Mouse (Mus musculus): ENCODE results near the gene Capn8. TPM values are rescaled to one million over a fixed set of nuclear protein-coding genes. Genes with fewer than 3 reads are reported as not detected.

The Capn8 gene
- polyA plus RNA-seq, 1 experiment from 2014 or later = 0.05 TPM

- H3K4me1 ChIP-seq (ENCODE audit: control insufficient read depth, low read depth, low read length) = no peaks in the 10 kb centered on the region; the same call in 1 of the 2 replicates
- WGBS (ENCODE audit: insufficient replicate concordance) = 52% methylated on average over 5 of the region's 5 CpGs
Measured at GRCm38 (mm10) chr1:182522961-182523360, 41.8 kb upstream of the Capn8 start.

DNA sequence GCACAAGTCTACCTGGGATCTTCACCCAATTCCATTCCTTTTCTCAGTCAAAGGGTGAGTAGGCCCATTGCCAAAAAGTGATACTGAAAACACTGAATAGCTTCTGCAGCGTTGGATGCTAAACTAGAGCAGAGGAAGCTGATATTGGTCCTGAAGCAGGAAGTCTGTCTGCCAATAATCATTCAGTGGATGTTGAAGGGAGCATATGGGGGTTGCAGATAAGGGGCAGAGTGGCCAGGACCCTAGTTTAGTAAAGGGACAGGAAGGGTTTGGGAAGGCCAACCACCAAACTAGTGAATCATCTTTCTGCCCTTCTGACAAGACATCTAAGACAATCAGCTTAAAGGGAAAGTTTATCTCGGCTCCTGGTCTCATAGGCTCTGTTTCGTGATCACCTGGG lies 41.1 kb upstream of the Capn8 start:
- WGBS (ENCODE audit: insufficient replicate concordance) = 34% methylated on average over 3 of the region's 3 CpGs
- no peak overlapping the region for H3K4me3 ChIP-seq (ENCODE audit: low read depth, low read length)
- H3K9ac ChIP-seq (ENCODE audit: low read depth, low read length) = no peak overlapping the region
- H3K27ac ChIP-seq (ENCODE audit: low read length) = no peak overlapping the region
- no peaks in the 10 kb centered on the region for H3K36me3 ChIP-seq (ENCODE audit: control insufficient read depth, insufficient read depth)
- ATAC-seq (ENCODE audit: low read depth) = no peak
- H3K9me3 ChIP-seq (replicated peaks; ENCODE audit: control insufficient read depth, low read length) = no peaks in the 10 kb centered on the region
- no peaks in the 10 kb centered on the region; the same call in 1 of the 2 replicates for H3K4me1 ChIP-seq (ENCODE audit: control insufficient read depth, low read depth, low read length)
- H3K27me3 ChIP-seq (ENCODE audit: control insufficient read depth, insufficient read depth, low read depth, low read length) = no peaks in the 10 kb centered on the region; the same call in 1 of the 2 replicates
- no peak overlapping the region for H3K4me2 ChIP-seq (ENCODE audit: low read depth, low read length)

More at GRCm38 (mm10) chr1:182522961-182523360, 41.8 kb upstream of the Capn8 start:
- ATAC-seq (ENCODE audit: low read depth) = no peak
- Histone ChIP-seq H3K27me3 (ENCODE audit: control insufficient read depth, insufficient read depth, low read depth, low read length) (peaks cover 5% of the 10 kb centered on the region), H3K4me2 (ENCODE audit: low read depth, low read length) (no peak overlapping the region), H3K9me3 (replicated peaks; ENCODE audit: control insufficient read depth, low read length) (no peaks in the 10 kb centered on the region), H3K36me3 (ENCODE audit: control insufficient read depth, insufficient read depth) (no peaks in the 10 kb centered on the region), H3K27ac (ENCODE audit: low read length) (no peak overlapping the region), H3K4me3 (ENCODE audit: low read depth, low read length) (no peak overlapping the region), H3K9ac (ENCODE audit: low read depth, low read length) (no peak overlapping the region)

DNA sequence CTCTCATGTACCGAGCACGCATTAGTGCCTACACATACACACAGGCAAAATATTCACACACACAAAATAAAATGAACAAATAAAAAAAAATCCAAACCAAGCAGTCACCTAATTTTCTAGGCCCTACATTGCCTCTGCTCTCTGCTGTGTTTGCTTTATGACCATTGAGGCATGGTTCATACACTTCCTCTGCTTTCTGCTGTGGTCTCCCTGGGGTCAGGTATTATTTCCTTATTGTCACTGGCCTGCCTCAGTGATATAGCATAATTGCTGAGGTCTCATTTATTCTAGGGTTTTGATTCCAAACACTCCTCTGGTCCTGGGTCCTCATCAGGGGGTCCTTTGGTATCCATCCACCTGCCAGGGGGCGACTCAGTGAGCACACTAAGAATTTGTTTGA lies 39.2 kb upstream of the Capn8 start:
- ATAC-seq (ENCODE audit: low read depth) = no peak

DNA sequence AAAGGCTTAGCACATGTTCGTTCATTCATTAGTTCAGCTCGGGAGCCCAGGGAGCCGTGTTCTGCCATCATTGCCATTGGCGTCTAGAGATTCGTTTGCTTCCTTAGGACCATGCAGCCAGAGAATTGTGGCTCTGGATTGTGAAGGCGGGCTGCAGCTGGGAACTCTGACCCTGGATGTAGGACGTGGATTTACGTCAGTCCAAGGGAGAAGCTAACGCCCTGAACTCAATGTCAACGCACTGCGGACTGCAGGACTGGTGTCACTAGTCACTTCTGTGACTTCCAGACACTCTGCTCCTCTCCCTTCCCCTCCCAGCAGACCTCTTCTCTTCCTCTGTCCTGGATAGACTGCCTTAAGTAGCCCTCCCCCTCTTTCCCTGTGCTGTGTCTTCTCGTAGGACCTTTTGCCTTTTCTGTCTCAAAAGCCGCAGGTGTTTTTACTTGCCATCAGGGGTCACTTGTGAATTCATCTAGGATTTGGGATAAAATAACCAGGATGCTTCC lies 37.5 kb upstream of the Capn8 start:
- Histone ChIP-seq H3K27me3 (ENCODE audit: control insufficient read depth, insufficient read depth, low read depth, low read length) (no peaks in the 10 kb centered on the region), H3K36me3 (ENCODE audit: control insufficient read depth, insufficient read depth) (no peaks in the 10 kb centered on the region), H3K9me3 (replicated peaks; ENCODE audit: control insufficient read depth, low read length) (no peaks in the 10 kb centered on the region), H3K27ac (ENCODE audit: low read length) (no peak overlapping the region), H3K4me2 (ENCODE audit: low read depth, low read length) (no peak overlapping the region), H3K9ac (ENCODE audit: low read depth, low read length) (no peak overlapping the region), H3K4me1 (ENCODE audit: control insufficient read depth, low read depth, low read length) (no peaks in the 10 kb centered on the region; the same call in 1 of the 2 replicates), H3K4me3 (ENCODE audit: low read depth, low read length) (no peak overlapping the region)
- ATAC-seq (ENCODE audit: low read depth) = no peak; the same call in 1 of the 2 replicates
- WGBS (ENCODE audit: insufficient replicate concordance) = 51% methylated on average over 13 of the region's 13 CpGs

More for the DNA sequence above, 39.2 kb upstream of the Capn8 start:
- Histone ChIP-seq H3K4me2 (ENCODE audit: low read depth, low read length) (no peak overlapping the region), H3K36me3 (ENCODE audit: control insufficient read depth, insufficient read depth) (no peaks in the 10 kb centered on the region), H3K4me1 (ENCODE audit: control insufficient read depth, low read depth, low read length) (no peaks in the 10 kb centered on the region; the same call in 1 of the 2 replicates), H3K9me3 (replicated peaks; ENCODE audit: control insufficient read depth, low read length) (no peaks in the 10 kb centered on the region), H3K9ac (ENCODE audit: low read depth, low read length) (no peak overlapping the region), H3K27ac (ENCODE audit: low read length) (no peak overlapping the region), H3K27me3 (ENCODE audit: control insufficient read depth, insufficient read depth, low read depth, low read length) (no peaks in the 10 kb centered on the region), H3K4me3 (ENCODE audit: low read depth, low read length) (no peak overlapping the region)
- WGBS (ENCODE audit: insufficient replicate concordance) = 65% methylated on average over 3 of the region's 3 CpGs

GRCm38 (mm10) chr1:182527921-182528858 lies 36.6 kb upstream of the Capn8 start:
- Histone ChIP-seq H3K4me3 (ENCODE audit: low read depth, low read length) (no peak overlapping the region), H3K27ac (ENCODE audit: low read length) (0 out of 2 replicates have a peak overlapping the region, but pooled peaks have one; percentile 14)
- WGBS (ENCODE audit: insufficient replicate concordance) = 7% methylated on average over 19 of the region's 19 CpGs

GRCm38 (mm10) chr1:182533583-182533982 lies 31.2 kb upstream of the Capn8 start:
- no peaks in the 10 kb centered on the region for H3K4me1 ChIP-seq (ENCODE audit: control insufficient read depth, low read depth, low read length)
- no peak overlapping the region for H3K27ac ChIP-seq (ENCODE audit: low read length)
- no peak overlapping the region for H3K9ac ChIP-seq (ENCODE audit: low read depth, low read length)
- H3K27me3 ChIP-seq (ENCODE audit: control insufficient read depth, insufficient read depth, low read depth, low read length) = no peaks in the 10 kb centered on the region
- no peak overlapping the region for H3K4me3 ChIP-seq (ENCODE audit: low read depth, low read length)
- no peaks in the 10 kb centered on the region for H3K9me3 ChIP-seq (replicated peaks; ENCODE audit: control insufficient read depth, low read length)
- WGBS (ENCODE audit: insufficient replicate concordance) = 62% methylated on average over 3 of the region's 3 CpGs
- ATAC-seq (ENCODE audit: low read depth) = no peak
- no peak overlapping the region for H3K4me2 ChIP-seq (ENCODE audit: low read depth, low read length)
- H3K36me3 ChIP-seq (ENCODE audit: control insufficient read depth, insufficient read depth) = no peaks in the 10 kb centered on the region

More at GRCm38 (mm10) chr1:182527921-182528858, 36.6 kb upstream of the Capn8 start:
- ATAC-seq (ENCODE audit: low read depth) = 0 out of 2 replicates have a peak, but pooled peaks have one; percentile 37
- no peaks in the 10 kb centered on the region for H3K36me3 ChIP-seq (ENCODE audit: control insufficient read depth, insufficient read depth)
- no peaks in the 10 kb centered on the region; the same call in 1 of the 2 replicates for H3K4me1 ChIP-seq (ENCODE audit: control insufficient read depth, low read depth, low read length)
- no peaks in the 10 kb centered on the region for H3K27me3 ChIP-seq (ENCODE audit: control insufficient read depth, insufficient read depth, low read depth, low read length)
- H3K4me2 ChIP-seq (ENCODE audit: low read depth, low read length) = 0 out of 2 replicates have a peak overlapping the region, but pooled peaks have one; percentile 17
- no peaks in the 10 kb centered on the region for H3K9me3 ChIP-seq (replicated peaks; ENCODE audit: control insufficient read depth, low read length)
- no peak overlapping the region for H3K9ac ChIP-seq (ENCODE audit: low read depth, low read length)

- no peak for ATAC-seq (ENCODE audit: low read depth)
- Histone ChIP-seq H3K4me3 (ENCODE audit: low read depth, low read length) (no peak overlapping the region), H3K9ac (ENCODE audit: low read depth, low read length) (no peak overlapping the region), H3K4me2 (ENCODE audit: low read depth, low read length) (no peak overlapping the region), H3K4me1 (ENCODE audit: control insufficient read depth, low read depth, low read length) (peaks cover 2% of the 10 kb centered on the region; the same call in 1 of the 2 replicates), H3K36me3 (ENCODE audit: control insufficient read depth, insufficient read depth) (no peaks in the 10 kb centered on the region), H3K27ac (ENCODE audit: low read length) (no peak overlapping the region), H3K27me3 (ENCODE audit: control insufficient read depth, insufficient read depth, low read depth, low read length) (no peaks in the 10 kb centered on the region), H3K9me3 (replicated peaks; ENCODE audit: control insufficient read depth, low read length) (no peaks in the 10 kb centered on the region)
- WGBS (ENCODE audit: insufficient replicate concordance) = 66% methylated on average over 3 of the region's 3 CpGs
Measured at GRCm38 (mm10) chr1:182535080-182535481, 29.7 kb upstream of the Capn8 start.

DNA sequence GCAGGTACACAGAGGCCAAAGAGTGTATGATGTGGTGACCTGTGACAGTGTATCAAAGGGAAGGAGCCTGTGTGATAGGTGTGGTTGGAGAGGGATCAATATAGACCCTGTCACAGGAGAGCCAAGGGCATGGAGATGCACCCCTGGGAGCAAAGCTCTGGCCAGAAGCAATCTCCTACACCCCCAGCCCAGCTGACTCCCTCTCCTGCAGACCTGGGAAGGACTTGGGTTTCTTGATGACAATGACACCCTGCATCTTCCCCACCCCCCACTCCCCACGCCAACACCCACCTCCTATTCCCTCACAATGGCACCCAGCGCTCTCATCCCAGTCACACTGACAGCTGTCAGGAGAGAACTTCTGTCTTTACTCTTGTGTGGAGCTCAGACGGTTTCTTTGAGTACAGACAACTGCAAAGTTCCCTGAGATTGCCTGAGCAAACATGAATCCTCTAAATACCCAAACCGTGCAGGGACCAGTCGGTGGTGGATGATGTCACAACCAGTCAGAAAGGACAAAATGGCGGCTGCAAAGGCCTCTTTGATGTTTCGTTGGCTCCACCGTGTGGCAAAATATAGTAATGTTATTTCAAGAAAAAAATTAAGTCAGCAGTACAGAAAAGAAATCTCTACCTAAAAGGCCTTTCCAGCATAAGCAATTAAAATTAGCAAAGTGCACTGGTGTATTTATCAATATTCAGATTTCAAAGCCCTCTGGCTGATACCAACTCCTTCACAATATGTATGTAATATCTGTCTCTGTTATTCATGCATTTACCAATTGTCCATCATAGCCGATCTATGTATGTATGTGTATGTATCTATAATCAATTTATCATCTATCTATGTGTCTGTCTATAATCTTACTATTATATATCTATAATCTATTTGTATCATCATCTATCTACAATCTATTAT lies 25.5 kb upstream of the Capn8 start:
- peak overlapping the region; percentile 47 for H3K9ac ChIP-seq (ENCODE audit: low read depth, low read length)
- H3K27ac ChIP-seq (ENCODE audit: low read length) = no peak overlapping the region
- 17% methylated on average over 9 of the region's 9 CpGs for WGBS (ENCODE audit: insufficient replicate concordance)

More for the DNA sequence above, 25.5 kb upstream of the Capn8 start:
- H3K9me3 ChIP-seq (replicated peaks; ENCODE audit: control insufficient read depth, low read length) = no peaks in the 10 kb centered on the region
- H3K36me3 ChIP-seq (ENCODE audit: control insufficient read depth, insufficient read depth) = no peaks in the 10 kb centered on the region
- no peaks in the 10 kb centered on the region for H3K27me3 ChIP-seq (ENCODE audit: control insufficient read depth, insufficient read depth, low read depth, low read length)
- peak; percentile 67 for ATAC-seq (ENCODE audit: low read depth)
- H3K4me2 ChIP-seq (ENCODE audit: low read depth, low read length) = peak overlapping the region; percentile 57
- peaks cover 2% of the 10 kb centered on the region; the same call in 1 of the 2 replicates for H3K4me1 ChIP-seq (ENCODE audit: control insufficient read depth, low read depth, low read length)
- H3K4me3 ChIP-seq (ENCODE audit: low read depth, low read length) = peak overlapping the region; percentile 35

Measured in liver, embryonic 16.5 days (tissue).